Mouse (Mus musculus): ENCODE measurements around the gene Lrrc25. TPM values are rescaled to one million over a fixed set of nuclear protein-coding genes. Genes with fewer than 3 reads are reported as not detected.

Gene Lrrc25
- polyA plus RNA-seq, 1 experiment from 2014 or later, result 4.0 TPM

- Histone ChIP-seq H3K9me3 (replicated peaks) (no peaks in the 10 kb centered on the region), H3K4me2 (replicated peaks) (peak overlapping the region; percentile 47), H3K9ac (no peak overlapping the region), H3K4me3 (replicated peaks) (no peak overlapping the region), H3K4me1 (peaks cover 56% of the 10 kb centered on the region), H3K27ac (replicated peaks) (peak overlapping the region; percentile 39; the same call in 1 of the 2 replicates), H3K36me3 (peaks cover 26% of the 10 kb centered on the region), H3K27me3 (no peaks in the 10 kb centered on the region)
- WGBS, result 31% methylated on average over 10 of the region's 10 CpGs
- ATAC-seq (ENCODE audit: insufficient number of reproducible peaks, low FRiP score, low TSS enrichment, low read depth), result no peak
Measured at GRCm38 (mm10) chr8:70600473-70601270, 15.3 kb upstream of the Lrrc25 start.

GRCm38 (mm10) chr8:70601271-70601649 is 14.7 kb upstream of the Lrrc25 start:
- H3K9me3 ChIP-seq (replicated peaks), result no peaks in the 10 kb centered on the region
- H3K4me3 ChIP-seq (replicated peaks), result peak overlapping the region; percentile 23
- 0 out of 2 replicates have a peak, but pooled peaks have one; percentile 25 for ATAC-seq (ENCODE audit: insufficient number of reproducible peaks, low FRiP score, low TSS enrichment, low read depth)
- WGBS, result 2% methylated on average over 26 of the region's 26 CpGs
- H3K27ac ChIP-seq (replicated peaks), result 0 out of 2 replicates have a peak overlapping the region, but pooled peaks have one; percentile 39
- H3K4me2 ChIP-seq (replicated peaks), result peak overlapping the region; percentile 47
- no peak overlapping the region for H3K9ac ChIP-seq
- peaks cover 20% of the 10 kb centered on the region for H3K36me3 ChIP-seq
- no peaks in the 10 kb centered on the region for H3K27me3 ChIP-seq
- peaks cover 58% of the 10 kb centered on the region for H3K4me1 ChIP-seq

GRCm38 (mm10) chr8:70602139-70602811 is 13.7 kb upstream of the Lrrc25 start:
- Histone ChIP-seq H3K9me3 (replicated peaks) (no peaks in the 10 kb centered on the region), H3K27me3 (no peaks in the 10 kb centered on the region), H3K4me1 (peaks cover 58% of the 10 kb centered on the region), H3K36me3 (peaks cover 14% of the 10 kb centered on the region; the same call in 1 of the 2 replicates), H3K4me3 (replicated peaks) (no peak overlapping the region), H3K27ac (replicated peaks) (no peak overlapping the region), H3K4me2 (replicated peaks) (no peak overlapping the region), H3K9ac (no peak overlapping the region)
- no peak for ATAC-seq (ENCODE audit: insufficient number of reproducible peaks, low FRiP score, low TSS enrichment, low read depth)
- WGBS, result 93% methylated on average over 13 of the region's 13 CpGs

GRCm38 (mm10) chr8:70604558-70604957 is 11.4 kb upstream of the Lrrc25 start:
- Histone ChIP-seq H3K27me3 (no peaks in the 10 kb centered on the region), H3K9ac (no peak overlapping the region), H3K36me3 (peaks cover 14% of the 10 kb centered on the region; the same call in 1 of the 2 replicates), H3K4me1 (peaks cover 58% of the 10 kb centered on the region), H3K27ac (replicated peaks) (no peak overlapping the region), H3K4me3 (replicated peaks) (no peak overlapping the region), H3K9me3 (replicated peaks) (no peaks in the 10 kb centered on the region), H3K4me2 (replicated peaks) (no peak overlapping the region)
- ATAC-seq (ENCODE audit: insufficient number of reproducible peaks, low FRiP score, low TSS enrichment, low read depth), result no peak
- WGBS, result 87% methylated on average over 7 of the region's 7 CpGs

GRCm38 (mm10) chr8:70605871-70606779 is 9.8 kb upstream of the Lrrc25 start:
- Histone ChIP-seq H3K9me3 (replicated peaks) (no peaks in the 10 kb centered on the region), H3K27me3 (no peaks in the 10 kb centered on the region), H3K27ac (replicated peaks) (no peak overlapping the region), H3K4me1 (peaks cover 61% of the 10 kb centered on the region), H3K9ac (no peak overlapping the region), H3K4me2 (replicated peaks) (peak overlapping the region; percentile 95; the same call in 1 of the 2 replicates), H3K4me3 (replicated peaks) (peak overlapping the region; percentile 87; the same call in 1 of the 2 replicates), H3K36me3 (peaks cover 14% of the 10 kb centered on the region; the same call in 1 of the 2 replicates)
- ATAC-seq (ENCODE audit: insufficient number of reproducible peaks, low FRiP score, low TSS enrichment, low read depth), result no peak
- WGBS, result 77% methylated on average over 9 of the region's 9 CpGs

GRCm38 (mm10) chr8:70606780-70607602 is 9.0 kb upstream of the Lrrc25 start:
- Histone ChIP-seq H3K36me3 (peaks cover 10% of the 10 kb centered on the region; the same call in 1 of the 2 replicates), H3K9ac (peak overlapping the region; percentile 82; the same call in 1 of the 2 replicates), H3K4me2 (replicated peaks) (peak overlapping the region; percentile 95), H3K9me3 (replicated peaks) (no peaks in the 10 kb centered on the region), H3K4me3 (replicated peaks) (peak overlapping the region; percentile 87), H3K27ac (replicated peaks) (no peak overlapping the region), H3K27me3 (no peaks in the 10 kb centered on the region), H3K4me1 (peaks cover 64% of the 10 kb centered on the region)
- ATAC-seq (ENCODE audit: insufficient number of reproducible peaks, low FRiP score, low TSS enrichment, low read depth), result no peak
- 57% methylated on average over 18 of the region's 18 CpGs for WGBS

GRCm38 (mm10) chr8:70607603-70607897 is 8.4 kb upstream of the Lrrc25 start:
- H3K36me3 ChIP-seq, result peaks cover 4% of the 10 kb centered on the region; the same call in 1 of the 2 replicates
- 20% methylated on average over 6 of the region's 6 CpGs for WGBS
- H3K4me1 ChIP-seq, result peaks cover 64% of the 10 kb centered on the region

GRCm38 (mm10) chr8:70607898-70608748 is 7.8 kb upstream of the Lrrc25 start:
- peak overlapping the region; percentile 95 for H3K4me2 ChIP-seq (replicated peaks)
- no peak for ATAC-seq (ENCODE audit: insufficient number of reproducible peaks, low FRiP score, low TSS enrichment, low read depth)
- peak overlapping the region; percentile 98 for H3K27ac ChIP-seq (replicated peaks)
- peak overlapping the region; percentile 87 for H3K4me3 ChIP-seq (replicated peaks)
- peaks cover 64% of the 10 kb centered on the region for H3K4me1 ChIP-seq
- WGBS, result 1% methylated on average over 84 of the region's 84 CpGs
- no peaks in the 10 kb centered on the region for H3K27me3 ChIP-seq
- H3K9me3 ChIP-seq (replicated peaks), result no peaks in the 10 kb centered on the region
- no peaks in the 10 kb centered on the region for H3K36me3 ChIP-seq
- H3K9ac ChIP-seq, result peak overlapping the region; percentile 82

More at GRCm38 (mm10) chr8:70607603-70607897, 8.4 kb upstream of the Lrrc25 start:
- Histone ChIP-seq H3K9me3 (replicated peaks) (no peaks in the 10 kb centered on the region), H3K4me3 (replicated peaks) (peak overlapping the region; percentile 87), H3K9ac (peak overlapping the region; percentile 82), H3K27ac (replicated peaks) (peak overlapping the region; percentile 98), H3K4me2 (replicated peaks) (peak overlapping the region; percentile 95), H3K27me3 (no peaks in the 10 kb centered on the region)
- ATAC-seq (ENCODE audit: insufficient number of reproducible peaks, low FRiP score, low TSS enrichment, low read depth), result no peak

- Histone ChIP-seq H3K4me1 (peaks cover 64% of the 10 kb centered on the region), H3K9me3 (replicated peaks) (no peaks in the 10 kb centered on the region), H3K4me2 (replicated peaks) (peak within 1 kb of the TSS; percentile 95), H3K4me3 (replicated peaks) (peak within 1 kb of the TSS; percentile 87), H3K27me3 (no peaks in the 10 kb centered on the region), H3K27ac (replicated peaks) (peak within 1 kb of the TSS; percentile 98), H3K36me3 (no peaks in the 10 kb centered on the region), H3K9ac (peak within 1 kb of the TSS; percentile 82)
- 3% methylated on average over 26 of the region's 26 CpGs for WGBS
- no peak for ATAC-seq (ENCODE audit: insufficient number of reproducible peaks, low FRiP score, low TSS enrichment, low read depth)
Measured at GRCm38 (mm10) chr8:70608749-70609367, 7.1 kb upstream of the Lrrc25 start, which contains the start of gene Ssbp4. Gene Ssbp4, minus strand, starts transcription at chr8:70608872.

All from embryonic facial prominence, embryonic 15.5 days (tissue).